Comparison of ENCODE assay signal across 16 mouse cellular contexts in genomic region chr1:61837006-61837544, GRCm38 (mm10).
"Had no signal": no experiment of that assay in that cellular context is flagged by ENCODE, and none has a peak within 500 bp of the region (broad histone marks: within the 10 kb centered on the region; RNA-seq: fewer than 3 reads in every experiment).

No protein-coding gene starts in this region.

- H3K9ac ChIP-seq: liver, embryonic 12.5 days; liver, embryonic 15.5 days; midbrain, embryonic 12.5 days; midbrain, embryonic 15.5 days; neural tube, embryonic 12.5 days; neural tube, embryonic 15.5 days had no signal

- H3K4me3 ChIP-seq: layer of hippocampus, adult 2 months; liver, embryonic 12.5 days; liver, embryonic 15.5 days; midbrain, embryonic 12.5 days; midbrain, embryonic 15.5 days; neural tube, embryonic 12.5 days; neural tube, embryonic 15.5 days had no signal

- ATAC-seq: liver, embryonic 12.5 days; midbrain, embryonic 15.5 days had no signal

- H3K4me1 ChIP-seq: liver, embryonic 12.5 days; liver, embryonic 15.5 days; midbrain, embryonic 12.5 days; midbrain, embryonic 15.5 days; neural tube, embryonic 12.5 days; neural tube, embryonic 15.5 days had no signal

- DNase-seq: kidney, adult 2 months; kidney, postnatal 25 days; layer of hippocampus, adult 9-11 months; liver; lung, adult 18-20 months; lung, postnatal 4 days; thymus, adult 18-20 months; thymus, postnatal 36 days had no signal

- H3K9me3 ChIP-seq: liver, embryonic 12.5 days; liver, embryonic 15.5 days; midbrain, embryonic 12.5 days; midbrain, embryonic 15.5 days; neural tube, embryonic 12.5 days; neural tube, embryonic 15.5 days had no signal

- H3K36me3 ChIP-seq: liver, embryonic 12.5 days; liver, embryonic 15.5 days; midbrain, embryonic 12.5 days; midbrain, embryonic 15.5 days; neural tube, embryonic 12.5 days; neural tube, embryonic 15.5 days had no signal

- H3K27me3 ChIP-seq: liver, embryonic 12.5 days; liver, embryonic 15.5 days; midbrain, embryonic 12.5 days; midbrain, embryonic 15.5 days; neural tube, embryonic 12.5 days; neural tube, embryonic 15.5 days had no signal

- H3K4me2 ChIP-seq: liver, embryonic 12.5 days; liver, embryonic 15.5 days; midbrain, embryonic 12.5 days; midbrain, embryonic 15.5 days; neural tube, embryonic 12.5 days; neural tube, embryonic 15.5 days had no signal

- H3K27ac ChIP-seq: kidney, postnatal 0 days; layer of hippocampus, adult 2 months; liver, embryonic 12.5 days; liver, embryonic 15.5 days; midbrain, embryonic 12.5 days; midbrain, embryonic 15.5 days; neural tube, embryonic 12.5 days; neural tube, embryonic 15.5 days had no signal
